Mouse (Mus musculus) forebrain, embryonic 11.5 days (tissue): ENCODE measurements around the gene Ptar1. TPM values are rescaled to one million over a fixed set of nuclear protein-coding genes. Genes with fewer than 3 reads are reported as not detected.

Experiments
- ATAC-seq: fragments of 200-750 bp; cut with Nextera tagmentation; replicated peaks from 2 replicates; pipeline ENCODE4 v1.8.0; 2017; ENCODE audit warnings: moderate TSS enrichment; ENCODE audit not compliant: low FRiP score
- DNase-seq: peaks from one replicate; pipeline ENCODE4 v3.0.0-alpha.2; 2017; ENCODE audit warnings: low spot score
- H3K27ac ChIP-seq: fragments of 300-500 bp; sonication (generic); 2 replicates; pipeline ENCODE4 v1.5.1; 2014; ENCODE audit warnings: low read depth, low read length
- H3K27me3 ChIP-seq: fragments of 300-500 bp; sonication (generic); 2 replicates; pipeline ENCODE4 v1.6.1; 2014; ENCODE audit warnings: mild to moderate bottlenecking, low read length, mixed read lengths; ENCODE audit not compliant: control insufficient read depth, insufficient read depth
- H3K36me3 ChIP-seq: fragments of 300-500 bp; sonication (generic); 2 replicates; pipeline ENCODE4 v1.6.1; 2014; ENCODE audit warnings: mild to moderate bottlenecking, low read length, moderate library complexity, mixed read lengths; ENCODE audit not compliant: control insufficient read depth, insufficient read depth
- H3K4me1 ChIP-seq: fragments of 300-500 bp; sonication (generic); replicated peaks from 2 replicates; pipeline ENCODE4 v1.6.1; 2014; ENCODE audit warnings: low read length, mixed read lengths; ENCODE audit not compliant: control insufficient read depth, insufficient read depth
- H3K4me2 ChIP-seq: fragments of 300-500 bp; sonication (generic); 2 replicates; pipeline ENCODE4 v1.6.1; 2014; ENCODE audit warnings: low read depth, mild to moderate bottlenecking, low read length, moderate library complexity, mixed read lengths; ENCODE audit not compliant: severe bottlenecking
- H3K4me3 ChIP-seq: fragments of 300-500 bp; sonication (generic); 2 replicates; pipeline ENCODE4 v1.5.1; 2014; ENCODE audit warnings: low read depth, low read length
- H3K9ac ChIP-seq: fragments of 300-500 bp; sonication (generic); 2 replicates; pipeline ENCODE4 v1.6.1; 2014; ENCODE audit warnings: low read length
- H3K9me3 ChIP-seq: fragments of 300-500 bp; sonication (generic); 2 replicates; pipeline ENCODE4 v1.6.1; 2016; ENCODE audit warnings: low read length, mixed read lengths; ENCODE audit not compliant: control insufficient read depth
- WGBS: fragments of 180-500 bp; shearing (Covaris S2); extraction: QIAGEN DNeasy Blood & Tissue Kit; methylation state at CpG from one replicate; pipeline ENCODE4 v1.1.7; 2014; 5-methylcytosine and 5-hydroxymethylcytosine counted together
- polyA plus RNA-seq: library from polyadenylated mRNA; unstranded; fragments of >200 nt; fragmentation: Nextera tagmentation; extraction: Ambion mirVana; gene quantifications from 2 replicates; pipeline ENCODE4 v1.2.1, GENCODE M21; 2014

The Ptar1 gene
- polyA plus RNA-seq, 1 experiment from 2014 or later, result 11.0 TPM

- H3K4me1 ChIP-seq, result no peaks in the 10 kb centered on the region
- no peak overlapping the region for H3K4me2 ChIP-seq
- no peak overlapping the region for H3K9ac ChIP-seq
- WGBS, result 83% methylated on average over 4 of the region's 4 CpGs
- H3K36me3 ChIP-seq, result peaks cover 2% of the 10 kb centered on the region; the same call in 1 of the 2 replicates
- H3K27me3 ChIP-seq, result no peaks in the 10 kb centered on the region
- no peak for ATAC-seq
- H3K9me3 ChIP-seq, result no peaks in the 10 kb centered on the region
- H3K27ac ChIP-seq, result no peak overlapping the region
- DNase-seq, result no peak
- H3K4me3 ChIP-seq, result no peak overlapping the region
Measured at GRCm38 (mm10) chr19:23699131-23699530, 11.9 kb downstream of the Ptar1 start.

GRCm38 (mm10) chr19:23702896-23703295, 15.7 kb downstream of the Ptar1 start:
- DNase-seq (no peak), ATAC-seq (no peak)
- Histone ChIP-seq H3K27ac (no peak overlapping the region), H3K4me3 (no peak overlapping the region), H3K9ac (no peak overlapping the region), H3K27me3 (no peaks in the 10 kb centered on the region), H3K36me3 (peaks cover 2% of the 10 kb centered on the region; the same call in 1 of the 2 replicates), H3K9me3 (no peaks in the 10 kb centered on the region), H3K4me2 (no peak overlapping the region), H3K4me1 (no peaks in the 10 kb centered on the region)
- WGBS, result 89% methylated on average over 10 of the region's 10 CpGs

DNA sequence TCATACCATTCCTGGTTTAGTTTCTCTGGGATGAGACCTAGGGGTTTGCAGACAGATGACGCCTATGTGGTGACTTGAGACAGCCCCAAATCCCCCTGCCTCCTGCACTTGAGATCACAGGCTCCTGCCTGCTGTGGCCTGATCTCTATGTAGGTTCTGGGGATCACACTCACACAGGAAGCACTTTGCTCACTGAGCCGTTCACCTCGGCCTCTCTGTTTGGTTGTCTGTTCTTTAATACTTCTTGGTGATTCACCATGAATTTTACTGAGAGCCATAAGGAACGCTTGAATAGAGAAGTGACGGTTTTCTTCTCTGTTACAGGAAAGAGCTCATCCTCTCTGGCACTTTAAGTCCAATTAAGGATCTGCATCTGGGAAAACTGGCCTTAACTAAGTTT, 18.2 kb downstream of the Ptar1 start:
- 95% methylated on average over 5 of the region's 5 CpGs for WGBS

GRCm38 (mm10) chr19:23746506-23746905, 59.3 kb downstream of the Ptar1 start:
- no peaks in the 10 kb centered on the region for H3K27me3 ChIP-seq
- no peaks in the 10 kb centered on the region for H3K9me3 ChIP-seq
- 77% methylated on average over 3 of the region's 3 CpGs for WGBS
- H3K4me2 ChIP-seq, result no peak overlapping the region
- no peaks in the 10 kb centered on the region for H3K4me1 ChIP-seq
- no peak overlapping the region for H3K9ac ChIP-seq
- no peaks in the 10 kb centered on the region for H3K36me3 ChIP-seq
- ATAC-seq, result no peak
- H3K4me3 ChIP-seq, result no peak overlapping the region
- no peak overlapping the region for H3K27ac ChIP-seq
- no peak for DNase-seq

More for the DNA sequence above, 18.2 kb downstream of the Ptar1 start:
- no peak overlapping the region for H3K27ac ChIP-seq
- H3K9me3 ChIP-seq, result no peaks in the 10 kb centered on the region
- no peaks in the 10 kb centered on the region for H3K27me3 ChIP-seq
- H3K9ac ChIP-seq, result no peak overlapping the region
- H3K36me3 ChIP-seq, result peaks cover 7% of the 10 kb centered on the region; the same call in 1 of the 2 replicates
- H3K4me1 ChIP-seq, result no peaks in the 10 kb centered on the region
- H3K4me2 ChIP-seq, result no peak overlapping the region
- ATAC-seq (no peak), DNase-seq (no peak)
- no peak overlapping the region for H3K4me3 ChIP-seq

- WGBS, result 19% methylated on average over 7 of the region's 7 CpGs
- no peak overlapping the region for H3K4me2 ChIP-seq
- H3K36me3 ChIP-seq, result no peaks in the 10 kb centered on the region
- DNase-seq, result no peak
- H3K4me1 ChIP-seq, result 0 out of 2 replicates have a peak, but pooled peaks cover 5% of the 10 kb centered on the region
- no peak overlapping the region for H3K27ac ChIP-seq
- H3K9ac ChIP-seq, result no peak overlapping the region
- H3K9me3 ChIP-seq, result no peaks in the 10 kb centered on the region
- no peak for ATAC-seq
- H3K27me3 ChIP-seq, result peaks cover 15% of the 10 kb centered on the region
- H3K4me3 ChIP-seq, result no peak overlapping the region
Measured at GRCm38 (mm10) chr19:23757011-23757410, 69.8 kb downstream of the Ptar1 start.

- peak overlapping the region; percentile 68 for H3K4me3 ChIP-seq
- peak; percentile 82 for ATAC-seq
Measured at GRCm38 (mm10) chr19:23757961-23758553, 70.8 kb downstream of the Ptar1 start.

DNA sequence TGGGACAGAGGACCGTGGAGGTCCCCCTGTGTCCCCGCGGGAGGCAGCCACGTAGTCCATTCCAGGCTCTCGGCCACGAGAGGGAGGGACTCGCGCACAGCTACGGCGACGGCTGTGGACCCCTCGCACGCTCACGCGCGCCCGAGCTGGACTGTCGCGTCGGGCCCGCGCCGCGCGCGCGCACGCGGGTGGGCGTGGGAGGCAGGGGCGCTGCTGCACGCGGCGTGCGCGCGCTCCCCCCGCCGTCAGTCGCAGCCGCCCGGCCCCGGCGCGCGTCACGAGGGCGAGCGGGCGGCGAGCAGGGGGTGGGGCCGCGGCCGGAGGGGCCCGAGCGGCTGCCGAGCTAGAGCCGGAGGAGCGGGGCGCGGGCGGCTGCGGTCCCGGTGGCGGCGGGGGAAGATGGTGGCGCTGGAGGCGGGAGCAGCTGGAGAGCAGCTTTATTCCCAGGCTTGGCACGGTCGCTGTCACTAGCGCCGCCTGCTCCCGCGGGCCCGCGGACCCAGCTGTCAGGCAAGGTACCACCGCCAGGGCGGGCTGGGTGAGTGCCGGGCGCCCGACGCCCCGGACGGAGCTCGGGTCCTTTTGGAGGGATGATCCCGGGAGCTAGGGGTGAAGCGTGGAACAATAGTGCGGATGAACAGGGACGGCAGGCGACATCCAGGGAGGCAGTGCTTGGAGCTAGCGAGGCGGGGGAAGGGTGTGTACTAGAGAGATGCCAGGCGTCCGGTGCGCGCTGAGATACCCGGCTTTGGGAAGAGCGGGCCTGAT, 71.5 kb downstream of the Ptar1 start, which contains the start of gene Apba1:
Gene Apba1 (plus strand): TSS at position 334 of the 768 bp plus-strand sequence.
- Histone ChIP-seq H3K36me3 (no peaks in the 10 kb centered on the region), H3K27ac (peak within 1 kb of the TSS; percentile 50; the same call in 1 of the 2 replicates), H3K9ac (peak within 1 kb of the TSS; percentile 83), H3K4me3 (peak within 1 kb of the TSS; percentile 68), H3K4me1 (0 out of 2 replicates have a peak, but pooled peaks cover 5% of the 10 kb centered on the region), H3K27me3 (peaks cover 15% of the 10 kb centered on the region), H3K4me2 (peak within 1 kb of the TSS; percentile 86), H3K9me3 (no peaks in the 10 kb centered on the region)
- DNase-seq (peak; percentile 87), ATAC-seq (peak; percentile 82)
- under 1% methylated on average over 77 of the region's 98 CpGs for WGBS

More at GRCm38 (mm10) chr19:23757961-23758553, 70.8 kb downstream of the Ptar1 start:
- peaks cover 15% of the 10 kb centered on the region for H3K27me3 ChIP-seq
- H3K27ac ChIP-seq, result peak overlapping the region; percentile 50; the same call in 1 of the 2 replicates
- WGBS, result under 1% methylated on average over 40 of the region's 40 CpGs
- H3K9ac ChIP-seq, result peak overlapping the region; percentile 83
- 0 out of 2 replicates have a peak, but pooled peaks cover 5% of the 10 kb centered on the region for H3K4me1 ChIP-seq
- H3K36me3 ChIP-seq, result no peaks in the 10 kb centered on the region
- peak overlapping the region; percentile 86 for H3K4me2 ChIP-seq
- no peaks in the 10 kb centered on the region for H3K9me3 ChIP-seq
- DNase-seq, result peak; percentile 99

- Histone ChIP-seq H3K27ac (peak overlapping the region; percentile 46; the same call in 1 of the 2 replicates), H3K4me1 (0 out of 2 replicates have a peak, but pooled peaks cover 5% of the 10 kb centered on the region), H3K27me3 (peaks cover 15% of the 10 kb centered on the region), H3K4me3 (peak overlapping the region; percentile 68), H3K9ac (peak overlapping the region; percentile 83), H3K36me3 (no peaks in the 10 kb centered on the region), H3K9me3 (no peaks in the 10 kb centered on the region), H3K4me2 (peak overlapping the region; percentile 86)
- DNase-seq, result no peak
- ATAC-seq, result no peak
- WGBS, result 2% methylated on average over 17 of the region's 17 CpGs
Measured at GRCm38 (mm10) chr19:23759322-23759945, 72.2 kb downstream of the Ptar1 start.
